Mouse (Mus musculus): ENCODE measurements around the gene Myh6.

GRCm38 (mm10) chr14:54961487-54961886, 5.2 kb downstream of the Myh6 start:
- TF ChIP-seq CTCF (IDR thresholded peaks at IDR 0.05; ENCODE audit: extremely low read depth, insufficient read length, insufficient replicate concordance, low read depth, low read length) (no peak), POLR2A (IDR thresholded peaks at IDR 0.05; ENCODE audit: low read depth, low read length) (no peak)

All from small intestine, adult 2 months (tissue).